Mouse (Mus musculus): Measurements from ENCODE around the gene Camkmt. TPM values are rescaled to one million over a fixed set of nuclear protein-coding genes. Genes with fewer than 3 reads are reported as not detected.

The Camkmt gene
- polyA plus RNA-seq, 1 experiment from 2014 or later = 11.4 TPM

GRCm38 (mm10) chr17:85353191-85353590 lies 262.8 kb downstream of the Camkmt start:
- H3K27ac ChIP-seq = no peak overlapping the region
- H3K36me3 ChIP-seq = no peaks in the 10 kb centered on the region
- no peak for ATAC-seq (ENCODE audit: borderline replicate concordance, extremely low read depth, low FRiP score, low TSS enrichment)
- H3K4me2 ChIP-seq = no peak overlapping the region
- H3K9me3 ChIP-seq = no peaks in the 10 kb centered on the region
- no peak overlapping the region for H3K9ac ChIP-seq
- no peak overlapping the region for H3K4me3 ChIP-seq
- 59% methylated on average over 6 of the region's 6 CpGs for WGBS
- no peaks in the 10 kb centered on the region for H3K4me1 ChIP-seq
- no peaks in the 10 kb centered on the region for H3K27me3 ChIP-seq

GRCm38 (mm10) chr17:85353636-85354035 lies 263.3 kb downstream of the Camkmt start:
- Histone ChIP-seq H3K36me3 (no peaks in the 10 kb centered on the region), H3K9ac (no peak overlapping the region), H3K27me3 (no peaks in the 10 kb centered on the region), H3K4me2 (no peak overlapping the region), H3K9me3 (no peaks in the 10 kb centered on the region), H3K27ac (no peak overlapping the region), H3K4me1 (no peaks in the 10 kb centered on the region), H3K4me3 (no peak overlapping the region)
- WGBS = 60% methylated on average over 10 of the region's 10 CpGs
- ATAC-seq (ENCODE audit: borderline replicate concordance, extremely low read depth, low FRiP score, low TSS enrichment) = no peak

- Histone ChIP-seq H3K4me1 (no peaks in the 10 kb centered on the region), H3K27ac (no peak overlapping the region), H3K9me3 (no peaks in the 10 kb centered on the region), H3K9ac (no peak overlapping the region), H3K36me3 (no peaks in the 10 kb centered on the region), H3K27me3 (no peaks in the 10 kb centered on the region), H3K4me2 (no peak overlapping the region), H3K4me3 (no peak overlapping the region)
- ATAC-seq (ENCODE audit: borderline replicate concordance, extremely low read depth, low FRiP score, low TSS enrichment) = no peak
- 79% methylated on average over 9 of the region's 9 CpGs for WGBS
Measured at GRCm38 (mm10) chr17:85355356-85355755, 265.0 kb downstream of the Camkmt start.

GRCm38 (mm10) chr17:85361006-85361405 lies 270.7 kb downstream of the Camkmt start:
- Histone ChIP-seq H3K27me3 (no peaks in the 10 kb centered on the region), H3K27ac (no peak overlapping the region), H3K36me3 (no peaks in the 10 kb centered on the region), H3K4me2 (no peak overlapping the region), H3K4me1 (no peaks in the 10 kb centered on the region), H3K9ac (no peak overlapping the region), H3K9me3 (no peaks in the 10 kb centered on the region), H3K4me3 (no peak overlapping the region)
- 75% methylated on average over 7 of the region's 7 CpGs for WGBS
- no peak for ATAC-seq (ENCODE audit: borderline replicate concordance, extremely low read depth, low FRiP score, low TSS enrichment)

- no peaks in the 10 kb centered on the region for H3K36me3 ChIP-seq
- H3K4me2 ChIP-seq = no peak overlapping the region
- no peak overlapping the region for H3K4me3 ChIP-seq
- ATAC-seq (ENCODE audit: borderline replicate concordance, extremely low read depth, low FRiP score, low TSS enrichment) = no peak
- H3K9me3 ChIP-seq = no peaks in the 10 kb centered on the region
- no peak overlapping the region for H3K9ac ChIP-seq
- no peak overlapping the region for H3K27ac ChIP-seq
- 86% methylated on average over 5 of the region's 5 CpGs for WGBS
- no peaks in the 10 kb centered on the region for H3K4me1 ChIP-seq
- H3K27me3 ChIP-seq = no peaks in the 10 kb centered on the region
Measured at GRCm38 (mm10) chr17:85367319-85367718, 277.0 kb downstream of the Camkmt start.

GRCm38 (mm10) chr17:85368776-85369175 lies 278.4 kb downstream of the Camkmt start:
- no peak for ATAC-seq (ENCODE audit: borderline replicate concordance, extremely low read depth, low FRiP score, low TSS enrichment)
- Histone ChIP-seq H3K4me2 (no peak overlapping the region), H3K27me3 (no peaks in the 10 kb centered on the region), H3K36me3 (no peaks in the 10 kb centered on the region), H3K4me3 (no peak overlapping the region), H3K9me3 (no peaks in the 10 kb centered on the region), H3K9ac (no peak overlapping the region), H3K27ac (no peak overlapping the region), H3K4me1 (no peaks in the 10 kb centered on the region)
- 63% methylated on average over 8 of the region's 8 CpGs for WGBS

GRCm38 (mm10) chr17:85372076-85372475 lies 281.7 kb downstream of the Camkmt start:
- H3K9me3 ChIP-seq = no peaks in the 10 kb centered on the region
- no peaks in the 10 kb centered on the region for H3K27me3 ChIP-seq
- ATAC-seq (ENCODE audit: borderline replicate concordance, extremely low read depth, low FRiP score, low TSS enrichment) = no peak
- no peak overlapping the region for H3K4me2 ChIP-seq
- H3K4me1 ChIP-seq = 0 out of 2 replicates have a peak, but pooled peaks cover 15% of the 10 kb centered on the region
- WGBS = 61% methylated on average over 13 of the region's 13 CpGs
- H3K27ac ChIP-seq = no peak overlapping the region
- no peaks in the 10 kb centered on the region for H3K36me3 ChIP-seq
- H3K9ac ChIP-seq = no peak overlapping the region
- H3K4me3 ChIP-seq = no peak overlapping the region

- H3K9ac ChIP-seq = no peak overlapping the region
- H3K27me3 ChIP-seq = no peaks in the 10 kb centered on the region
- 78% methylated on average over 7 of the region's 7 CpGs for WGBS
- no peak overlapping the region for H3K4me2 ChIP-seq
- no peaks in the 10 kb centered on the region for H3K36me3 ChIP-seq
- ATAC-seq (ENCODE audit: borderline replicate concordance, extremely low read depth, low FRiP score, low TSS enrichment) = no peak
- no peak overlapping the region for H3K4me3 ChIP-seq
- H3K27ac ChIP-seq = no peak overlapping the region
- H3K9me3 ChIP-seq = no peaks in the 10 kb centered on the region
- peaks cover 17% of the 10 kb centered on the region; the same call in 1 of the 2 replicates for H3K4me1 ChIP-seq
Measured at GRCm38 (mm10) chr17:85372523-85372922, 282.2 kb downstream of the Camkmt start.

- Histone ChIP-seq H3K4me2 (no peak overlapping the region), H3K27ac (no peak overlapping the region), H3K4me1 (peaks cover 18% of the 10 kb centered on the region; the same call in 1 of the 2 replicates), H3K4me3 (no peak overlapping the region), H3K9ac (no peak overlapping the region), H3K27me3 (no peaks in the 10 kb centered on the region), H3K36me3 (no peaks in the 10 kb centered on the region), H3K9me3 (no peaks in the 10 kb centered on the region)
- WGBS = 59% methylated on average over 19 of the region's 19 CpGs
- no peak for ATAC-seq (ENCODE audit: borderline replicate concordance, extremely low read depth, low FRiP score, low TSS enrichment)
Measured at GRCm38 (mm10) chr17:85374100-85374833, 283.9 kb downstream of the Camkmt start.

- no peak overlapping the region for H3K27ac ChIP-seq
- H3K9me3 ChIP-seq = no peaks in the 10 kb centered on the region
- no peak overlapping the region for H3K4me3 ChIP-seq
- no peaks in the 10 kb centered on the region for H3K36me3 ChIP-seq
- peaks cover 18% of the 10 kb centered on the region; the same call in 1 of the 2 replicates for H3K4me1 ChIP-seq
- H3K9ac ChIP-seq = no peak overlapping the region
- no peaks in the 10 kb centered on the region for H3K27me3 ChIP-seq
- H3K4me2 ChIP-seq = no peak overlapping the region
- WGBS = 59% methylated on average over 8 of the region's 8 CpGs
- ATAC-seq (ENCODE audit: borderline replicate concordance, extremely low read depth, low FRiP score, low TSS enrichment) = no peak
Measured at GRCm38 (mm10) chr17:85374834-85375176, 284.5 kb downstream of the Camkmt start.

GRCm38 (mm10) chr17:85375523-85375922 lies 285.2 kb downstream of the Camkmt start:
- no peaks in the 10 kb centered on the region for H3K36me3 ChIP-seq
- no peak overlapping the region for H3K4me3 ChIP-seq
- peak; percentile 56; the same call in 1 of the 2 replicates for ATAC-seq (ENCODE audit: borderline replicate concordance, extremely low read depth, low FRiP score, low TSS enrichment)
- H3K4me2 ChIP-seq = no peak overlapping the region
- no peaks in the 10 kb centered on the region for H3K9me3 ChIP-seq
- WGBS = 34% methylated on average over 10 of the region's 10 CpGs
- H3K27me3 ChIP-seq = no peaks in the 10 kb centered on the region
- H3K9ac ChIP-seq = no peak overlapping the region
- no peak overlapping the region for H3K27ac ChIP-seq
- peaks cover 18% of the 10 kb centered on the region; the same call in 1 of the 2 replicates for H3K4me1 ChIP-seq

GRCm38 (mm10) chr17:85377496-85377895 lies 287.1 kb downstream of the Camkmt start:
- Histone ChIP-seq H3K27me3 (no peaks in the 10 kb centered on the region), H3K9ac (no peak overlapping the region), H3K4me2 (no peak overlapping the region), H3K36me3 (no peaks in the 10 kb centered on the region), H3K27ac (no peak overlapping the region), H3K9me3 (no peaks in the 10 kb centered on the region), H3K4me3 (no peak overlapping the region), H3K4me1 (peaks cover 21% of the 10 kb centered on the region; the same call in 1 of the 2 replicates)
- ATAC-seq (ENCODE audit: borderline replicate concordance, extremely low read depth, low FRiP score, low TSS enrichment) = peak; percentile 43; the same call in 1 of the 2 replicates
- WGBS = 33% methylated on average over 8 of the region's 8 CpGs
